Mouse (Mus musculus): ENCODE measurements at regions not wholly inside any gene's neighbourhood (a gene's known extent, or its start where the extent isn't known, plus 50 kb on each side); places are given as distances from the start of the nearest gene placed in this dataset.

GRCm38 (mm10) chr3:33440905-33441304 lies 297.9 kb upstream of the Pex5l start:
- no peak for DNase-seq

- DNase-seq = no peak
These were observed 297.5 kb upstream of the Pex5l start for GRCm38 (mm10) chr3:33440500-33440899.

GRCm38 (mm10) chr3:33416922-33417321 lies 273.9 kb upstream of the Pex5l start:
- no peak for DNase-seq

- DNase-seq = no peak
These were observed 273.3 kb upstream of the Pex5l start for GRCm38 (mm10) chr3:33416321-33416720.

GRCm38 (mm10) chr3:33401904-33402303 lies 258.9 kb upstream of the Pex5l start:
- no peak for DNase-seq

- no peak for DNase-seq
These were observed 256.3 kb upstream of the Pex5l start for GRCm38 (mm10) chr3:33399321-33399720.

- no peak for DNase-seq
These were observed 255.3 kb upstream of the Pex5l start for GRCm38 (mm10) chr3:33398326-33398725.

- DNase-seq = no peak
These were observed 254.2 kb upstream of the Pex5l start for GRCm38 (mm10) chr3:33397217-33397616.

GRCm38 (mm10) chr3:33392541-33392822 lies 249.4 kb upstream of the Pex5l start:
- DNase-seq = no peak

GRCm38 (mm10) chr3:33391765-33392540 lies 248.9 kb upstream of the Pex5l start:
- no peak for DNase-seq

- DNase-seq = no peak
These were observed 245.1 kb upstream of the Pex5l start for GRCm38 (mm10) chr3:33388171-33388570.

- no peak for DNase-seq
These were observed 240.6 kb upstream of the Pex5l start for GRCm38 (mm10) chr3:33383622-33384021.

- no peak for DNase-seq
These were observed 236.6 kb upstream of the Pex5l start for GRCm38 (mm10) chr3:33379604-33380003.

GRCm38 (mm10) chr3:33375161-33375560 lies 232.1 kb upstream of the Pex5l start:
- DNase-seq = no peak

GRCm38 (mm10) chr3:33372806-33373205 lies 229.8 kb upstream of the Pex5l start:
- DNase-seq = no peak

GRCm38 (mm10) chr3:33363521-33363920 lies 220.5 kb upstream of the Pex5l start:
- no peak for DNase-seq

- DNase-seq = no peak
These were observed 217.0 kb upstream of the Pex5l start for GRCm38 (mm10) chr3:33360030-33360429.

- no peak for DNase-seq
These were observed 210.8 kb upstream of the Pex5l start for GRCm38 (mm10) chr3:33353860-33354259.

- peak; percentile 13 for DNase-seq
These were observed 207.9 kb upstream of the Pex5l start for GRCm38 (mm10) chr3:33350986-33351385.

GRCm38 (mm10) chr3:33334056-33334455 lies 191.0 kb upstream of the Pex5l start:
- no peak for DNase-seq

- DNase-seq = peak; percentile 11
These were observed 174.6 kb upstream of the Pex5l start for GRCm38 (mm10) chr3:33317691-33318090.

- no peak for DNase-seq
These were observed 169.3 kb upstream of the Pex5l start for GRCm38 (mm10) chr3:33312230-33312825.

GRCm38 (mm10) chr3:33308212-33308611 lies 165.2 kb upstream of the Pex5l start:
- DNase-seq = peak; percentile 24

GRCm38 (mm10) chr3:33306169-33306568 lies 163.1 kb upstream of the Pex5l start:
- no peak for DNase-seq

- no peak for DNase-seq
These were observed 162.7 kb upstream of the Pex5l start for GRCm38 (mm10) chr3:33305756-33306155.

Measured in heart, postnatal 4 days (tissue).